Mouse (Mus musculus) embryonic stem cell, embryonic (primary cell): ENCODE measurements around the gene Nkd1.

Experiments
- CTCF ChIA-PET, 4 experiments: fragments of 300-600 bp in 2 of 4; fragments of 350-600 bp in 2 of 4; sonication (Branson Sonifier 250); formaldehyde crosslinking; loops; one replicate each; lab custom pipeline; 2022; ENCODE audit warnings: inconsistent platforms in 2 of 4; lab: Charles Lee
- POLR2A ChIA-PET, 4 experiments: fragments of 300-600 bp in 2 of 4; fragments of 350-600 bp in 2 of 4; sonication (Branson Sonifier 250); formaldehyde crosslinking; loops; one replicate each; lab custom pipeline; 2022; ENCODE audit warnings: antibody characterized with exemption in 4 of 4, inconsistent platforms in 1 of 4; lab: Charles Lee

Nkd1 gene

DNA sequence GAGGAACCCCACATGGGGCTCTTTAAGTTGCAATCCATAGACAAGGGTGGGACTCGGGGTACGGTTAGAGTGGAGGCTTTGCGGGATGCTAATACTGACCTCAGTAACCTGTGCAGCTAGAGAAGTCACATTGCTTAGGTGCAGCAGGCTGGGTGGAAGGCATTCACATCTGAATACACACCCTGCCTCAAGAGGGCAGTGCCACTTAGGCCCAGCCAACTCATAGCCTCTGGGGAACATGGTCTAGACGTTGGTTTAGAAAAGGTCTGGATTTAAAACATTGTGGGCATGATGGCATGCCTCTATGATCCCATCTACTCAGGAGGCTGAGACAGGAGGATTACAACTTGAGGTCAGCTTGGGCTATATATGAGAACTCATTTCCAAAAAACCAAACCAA lies 8.6 kb downstream of the Nkd1 start:
- ChIA-PET CTCF (no interaction called here), POLR2A (no interaction called here)

DNA sequence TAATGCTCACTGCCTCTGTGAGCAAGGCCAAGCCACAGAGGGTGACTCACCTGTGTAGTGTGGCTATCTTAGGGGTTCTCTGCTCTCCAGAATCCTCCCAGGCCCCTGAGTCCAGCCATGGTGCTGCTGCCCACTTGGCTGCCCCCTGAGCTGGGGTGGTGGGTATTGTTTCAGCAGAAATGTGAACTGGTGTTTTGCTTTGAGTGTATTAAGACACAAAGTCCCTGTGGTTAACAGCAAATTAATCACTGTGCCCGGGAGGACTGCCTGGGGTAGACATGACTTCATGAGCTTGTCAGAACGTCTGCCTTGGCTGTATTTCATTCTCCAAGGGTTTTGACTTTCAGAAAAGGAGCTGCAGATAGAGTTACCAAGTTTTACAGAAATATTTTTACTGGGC lies 15.9 kb downstream of the Nkd1 start:
- POLR2A ChIA-PET = interaction anchor here in 1 of 4 experiments (0.7 kb wide), 1 partner anchor 10 kb away, joined by 3 read pairs; no protein-coding TSS in a partner anchor
- CTCF ChIA-PET = no interaction called here

DNA sequence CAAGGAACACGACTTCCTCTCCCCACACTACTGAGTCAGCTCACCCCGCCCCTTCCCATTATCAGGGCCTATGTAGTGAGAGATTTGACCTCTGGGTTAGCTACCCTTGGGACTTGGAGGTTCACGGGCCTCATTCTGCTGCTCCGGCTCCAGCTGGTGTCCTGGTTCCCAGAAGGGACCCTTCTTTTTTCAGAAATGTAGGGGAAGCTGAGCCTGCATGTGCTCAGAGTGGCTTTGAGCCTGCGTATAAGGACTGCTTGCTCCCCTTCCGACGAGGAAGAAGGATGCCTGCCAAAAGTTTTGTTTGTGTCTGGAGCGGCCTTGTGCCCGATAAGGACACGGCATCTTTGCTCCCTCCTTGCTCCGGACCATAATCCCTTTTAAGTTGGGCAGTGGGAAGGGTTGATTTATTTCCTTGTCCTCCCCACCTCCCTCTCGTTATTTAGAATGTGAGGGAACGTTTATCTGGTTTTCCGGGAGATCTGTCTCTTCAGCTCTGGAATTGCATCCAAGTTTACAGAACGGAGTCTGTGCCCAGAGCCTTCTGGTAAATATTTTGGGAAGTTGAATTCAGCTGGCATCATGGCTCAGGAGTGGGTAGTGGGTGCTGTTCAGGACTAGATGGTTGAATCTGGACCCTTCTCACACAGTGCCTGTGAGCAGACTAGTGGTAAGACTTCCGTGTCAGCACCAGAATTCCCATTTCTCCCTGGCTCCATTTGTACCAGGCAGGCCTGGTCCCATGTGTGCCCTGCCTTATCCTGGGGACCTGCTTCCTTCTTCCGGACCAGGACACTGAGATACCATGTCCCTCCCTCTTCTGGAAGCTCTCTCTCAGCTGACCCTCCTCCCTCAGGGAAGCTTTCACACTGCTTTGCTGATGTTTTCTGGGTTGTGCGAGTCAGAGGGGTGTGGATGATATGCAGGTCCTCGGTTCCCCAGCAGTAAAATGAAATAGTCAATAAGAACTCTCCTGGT lies 17.1 kb downstream of the Nkd1 start:
- ChIA-PET POLR2A (interaction anchor here in 1 of 4 experiments (1.1 kb wide), 1 partner anchor 40 kb away, joined by 3 read pairs; no protein-coding TSS in a partner anchor), CTCF (no interaction called here)

DNA sequence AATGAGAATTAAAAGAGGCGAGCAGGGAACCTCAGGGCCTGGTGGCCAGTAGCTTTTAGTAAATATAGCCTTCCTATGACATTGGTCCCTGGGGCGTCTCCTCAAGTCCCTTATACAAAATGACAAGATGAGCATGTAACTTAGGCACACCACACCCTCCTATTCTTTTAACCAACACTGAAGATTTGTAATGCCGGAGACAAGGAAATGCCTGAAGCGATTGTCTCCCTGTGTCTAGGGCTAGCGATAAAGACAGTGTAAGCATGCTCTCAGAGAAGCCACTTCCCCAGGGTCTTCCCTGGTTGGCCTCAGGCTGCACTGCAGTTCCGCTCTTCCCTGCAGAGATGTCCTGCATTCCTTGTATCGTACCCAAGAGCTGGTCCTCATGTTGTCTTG lies 17.8 kb downstream of the Nkd1 start:
- CTCF ChIA-PET = no interaction called here
- POLR2A ChIA-PET = interaction anchor here in 1 of 4 experiments (1.1 kb wide), 1 partner anchor 40 kb away, joined by 3 read pairs; no protein-coding TSS in a partner anchor

DNA sequence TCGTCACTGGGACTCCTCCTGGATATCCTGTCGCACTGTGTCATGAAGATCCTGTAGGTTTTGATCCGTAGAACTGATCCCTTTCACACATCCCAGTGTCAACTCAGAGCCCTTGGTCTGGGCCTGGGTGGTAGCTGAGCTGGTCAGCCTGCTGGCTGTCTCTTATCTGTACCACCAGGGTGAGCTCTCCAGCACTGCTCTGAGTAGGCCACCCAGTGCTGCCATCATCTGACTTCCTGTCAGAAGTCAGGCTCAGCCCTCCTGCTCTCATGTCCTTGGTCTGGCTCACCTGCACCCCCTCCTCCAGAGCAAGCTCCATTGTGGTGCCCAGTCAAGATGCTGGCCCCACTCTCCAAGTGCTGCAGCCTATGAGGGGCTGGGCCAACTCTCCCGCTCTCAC lies 18.8 kb downstream of the Nkd1 start:
- ChIA-PET CTCF (interaction anchor here in 3 of 4 experiments (0.5 to 1.0 kb wide), 3 partner anchors 86 to 274 kb away, joined by 3 to 5 read pairs (median 3); no protein-coding TSS in a partner anchor), POLR2A (no interaction called here)

DNA sequence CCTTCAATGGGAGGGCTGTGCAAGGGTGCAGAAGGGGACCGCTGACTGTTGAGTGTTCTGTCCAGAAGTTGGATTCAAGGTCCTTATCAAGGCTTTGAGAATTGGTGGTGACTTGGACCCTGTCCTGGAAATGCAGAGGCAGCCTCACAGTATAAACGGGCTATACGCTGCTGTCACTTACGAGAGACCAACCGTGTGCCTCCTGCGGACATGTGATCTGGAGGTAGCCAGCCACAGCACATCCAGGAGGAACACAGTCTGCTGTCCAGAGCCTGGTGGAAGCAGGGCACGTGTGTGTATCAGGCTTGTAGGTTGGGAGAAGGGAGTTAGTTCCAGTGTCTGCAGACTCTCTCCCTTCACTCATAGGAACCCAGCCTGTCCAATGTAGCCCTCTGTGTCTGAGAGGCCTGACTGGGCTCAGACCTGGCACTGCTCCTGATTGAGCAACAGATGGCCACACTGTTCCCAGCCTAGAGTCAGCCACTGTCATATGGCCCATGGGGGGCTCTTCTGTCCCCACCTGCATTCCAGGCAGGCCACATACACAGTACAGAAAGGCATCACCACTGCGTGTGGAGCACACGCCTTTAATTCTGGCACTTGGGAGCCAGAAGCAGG lies 21.6 kb downstream of the Nkd1 start:
- ChIA-PET POLR2A (no interaction called here), CTCF (no interaction called here)

DNA sequence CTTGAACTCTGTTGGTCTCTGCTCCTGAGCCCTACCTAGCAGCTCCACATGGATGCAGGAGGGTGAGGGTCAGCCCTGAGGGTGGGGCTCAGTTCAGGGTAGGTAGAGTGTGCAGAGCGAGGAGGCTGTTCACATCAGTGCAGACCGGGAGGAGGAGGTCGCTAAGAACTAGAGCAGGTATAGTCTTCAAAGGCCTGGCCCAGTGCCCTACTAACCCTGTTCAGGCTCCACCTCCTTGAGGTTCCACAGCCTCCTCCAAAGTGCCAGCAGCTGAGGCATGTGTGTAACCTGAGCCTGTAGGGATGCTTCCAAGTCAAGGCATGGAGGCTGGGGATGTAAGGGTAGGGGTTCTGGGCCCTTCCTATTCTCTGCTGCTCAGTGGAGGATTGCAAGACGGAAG lies 23.5 kb downstream of the Nkd1 start:
- POLR2A ChIA-PET = no interaction called here
- CTCF ChIA-PET = interaction anchor here in 1 of 4 experiments (0.9 kb wide), 1 partner anchor 279 kb away, joined by 4 read pairs; no protein-coding TSS in a partner anchor

DNA sequence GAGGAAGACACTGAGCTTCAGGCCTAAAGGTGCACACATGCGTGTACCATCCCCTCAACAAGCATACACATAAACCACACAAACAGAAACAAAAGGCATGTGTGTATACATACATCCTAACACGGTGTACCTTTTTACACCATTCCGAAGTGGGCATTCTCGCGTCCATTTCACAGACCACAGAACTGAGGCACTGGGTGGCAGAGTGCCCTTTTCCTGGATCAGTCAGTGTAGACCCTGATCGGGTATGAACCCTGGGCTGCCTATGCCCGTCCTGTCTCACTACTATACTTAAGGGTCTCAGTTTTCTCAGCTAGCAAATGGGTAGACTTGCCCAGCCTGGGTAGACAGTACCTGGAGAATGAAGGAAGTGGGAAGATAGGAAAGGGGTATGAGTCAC lies 24.3 kb downstream of the Nkd1 start:
- ChIA-PET POLR2A (interaction anchor here in 1 of 4 experiments (0.5 kb wide), 1 partner anchor 1037 kb away, joined by 4 read pairs; no protein-coding TSS in a partner anchor), CTCF (interaction anchor here in 2 of 4 experiments (0.9 to 1.1 kb wide), 2 partner anchors 13 to 279 kb away, joined by 4 read pairs; no protein-coding TSS in a partner anchor)

DNA sequence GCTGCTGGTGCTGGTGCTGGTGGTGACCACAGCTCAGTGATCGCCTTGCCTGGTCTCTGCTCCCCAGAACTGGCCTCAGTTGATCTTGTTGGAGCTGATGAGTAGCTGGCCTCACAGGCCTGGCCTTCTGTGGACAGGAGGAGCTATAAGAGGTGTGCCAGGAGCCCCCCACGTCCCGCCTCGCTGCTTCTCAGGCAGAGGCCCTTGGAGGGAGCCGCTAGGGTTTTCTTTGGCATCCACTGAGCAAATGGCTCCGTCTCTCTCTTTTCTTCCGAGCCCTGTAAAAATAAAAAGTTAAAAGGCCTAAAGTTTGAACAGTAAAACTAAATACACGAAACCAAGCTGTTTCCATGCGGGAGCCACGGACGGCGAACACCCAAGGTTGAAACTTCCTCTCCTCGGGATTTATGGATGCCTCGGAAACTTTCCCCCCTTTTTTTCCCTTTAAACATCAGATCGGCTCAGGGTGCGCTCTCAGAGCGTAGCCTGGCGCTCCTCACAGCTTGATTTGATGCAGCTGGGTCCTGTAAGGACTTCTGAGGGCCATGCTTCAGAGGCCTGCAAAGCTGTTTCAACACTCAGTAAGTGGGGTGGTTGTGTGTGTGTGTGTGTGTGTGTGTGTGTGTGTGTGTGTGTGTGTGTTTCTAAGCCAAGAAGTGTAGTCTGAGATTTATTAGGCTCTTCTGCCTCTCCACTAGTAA lies 25.0 kb downstream of the Nkd1 start:
- ChIA-PET CTCF (interaction anchor here in 2 of 4 experiments (0.5 to 1.1 kb wide), 2 partner anchors 12 to 1007 kb away, joined by 4 to 12 read pairs; no protein-coding TSS in a partner anchor), POLR2A (interaction anchor here in 1 of 4 experiments (0.5 kb wide), 1 partner anchor 1036 kb away, joined by 4 read pairs; no protein-coding TSS in a partner anchor)

DNA sequence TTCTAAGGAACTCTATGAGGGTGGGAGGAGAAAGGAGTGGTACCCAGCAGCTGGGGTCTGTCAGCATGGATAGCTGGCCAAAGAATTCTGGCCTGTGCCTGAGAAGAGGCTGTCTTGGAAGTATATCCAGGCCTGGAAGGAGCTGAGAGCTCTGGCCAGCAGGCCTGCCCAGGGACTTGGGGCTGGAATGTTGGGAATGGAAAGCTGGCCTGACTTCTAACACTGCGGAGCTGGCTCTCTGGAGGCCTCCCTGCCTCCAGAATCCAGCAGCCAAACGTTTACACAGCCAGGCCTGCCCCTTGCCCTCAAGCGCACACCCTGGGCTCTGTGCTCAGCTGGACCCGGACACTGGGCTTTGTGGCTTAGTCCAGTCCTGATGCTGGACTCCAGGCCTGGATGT lies 34.5 kb downstream of the Nkd1 start:
- CTCF ChIA-PET = no interaction called here
- POLR2A ChIA-PET = interaction anchor here in 1 of 4 experiments (1.4 kb wide), 1 partner anchor 12 kb away, joined by 4 read pairs; no protein-coding TSS in a partner anchor

DNA sequence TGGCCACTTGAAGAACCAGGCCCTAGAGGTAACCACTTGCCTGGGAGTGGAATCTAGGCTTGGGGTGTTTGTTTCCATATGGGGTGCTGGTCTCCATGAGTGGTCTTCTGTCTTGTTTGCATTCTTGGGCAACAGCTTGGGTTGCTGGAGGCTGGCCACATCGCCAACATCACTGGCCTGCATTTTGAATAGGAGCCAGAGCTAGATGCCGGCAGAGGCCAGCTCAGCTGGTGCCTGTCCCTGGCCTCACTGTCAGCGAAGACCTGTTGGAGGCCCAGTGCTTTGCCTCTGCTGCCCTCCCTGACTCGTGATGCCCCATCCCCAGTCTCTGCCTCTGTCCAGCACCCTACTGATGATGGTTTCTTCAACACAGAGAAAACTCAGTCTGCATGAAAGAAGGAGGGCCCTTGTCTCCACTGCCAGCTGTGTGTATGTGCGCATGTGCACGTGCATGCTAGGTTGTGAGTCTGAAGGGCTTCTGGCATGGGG lies 38.9 kb downstream of the Nkd1 start:
- ChIA-PET POLR2A (no interaction called here), CTCF (no interaction called here)

DNA sequence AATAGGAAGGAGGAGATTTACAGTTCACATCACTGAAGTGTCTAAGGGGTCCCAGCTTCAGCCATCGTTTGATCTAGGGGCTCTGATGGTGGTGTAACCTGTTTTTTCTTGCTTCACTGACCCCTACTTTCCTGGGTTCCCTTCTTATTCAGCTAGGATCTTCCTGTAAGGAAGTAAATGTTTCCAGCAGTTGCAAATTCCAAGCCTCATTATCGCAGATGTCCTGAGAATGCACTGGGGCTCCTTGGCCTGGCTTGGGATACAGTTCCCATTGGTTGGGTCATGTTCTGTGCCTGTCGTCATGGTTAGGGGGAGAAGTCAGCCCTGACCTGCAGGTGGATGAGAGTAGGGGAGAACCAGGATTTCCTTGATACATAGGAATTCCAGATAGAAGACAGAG lies 40.2 kb downstream of the Nkd1 start:
- CTCF ChIA-PET = no interaction called here
- POLR2A ChIA-PET = no interaction called here

DNA sequence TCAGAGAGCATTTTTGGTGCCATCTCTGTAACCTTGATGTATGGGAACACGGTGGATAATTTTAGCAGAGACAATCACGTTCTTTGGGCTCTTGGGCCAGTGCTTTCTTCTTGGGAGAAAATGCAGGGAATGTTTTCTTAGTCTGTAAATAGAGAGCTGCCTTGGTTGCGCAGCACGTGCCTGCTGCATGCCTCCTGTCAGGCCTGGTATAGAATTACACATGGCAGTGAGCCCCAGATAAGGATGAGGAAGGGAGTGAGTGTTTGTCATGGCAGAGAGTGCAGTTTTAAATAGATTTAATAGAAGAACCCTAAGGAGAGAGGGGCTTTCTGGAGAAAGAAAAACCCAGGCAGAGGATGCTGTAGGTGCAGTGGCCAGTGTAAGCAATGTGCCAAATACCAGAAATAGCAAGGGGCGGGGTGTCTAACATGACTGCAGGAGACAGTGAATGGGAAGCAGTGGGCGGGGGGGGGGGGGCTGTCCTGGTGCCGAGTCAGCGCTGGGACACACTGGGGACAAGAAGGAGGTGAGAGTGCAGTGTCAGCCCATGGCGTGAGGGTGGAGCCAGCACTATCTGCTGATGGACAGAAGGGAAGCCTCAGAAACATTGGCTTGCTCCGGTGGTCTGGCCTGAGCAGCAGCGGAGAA lies 43.2 kb downstream of the Nkd1 start:
- ChIA-PET POLR2A (interaction anchor here in 1 of 4 experiments (0.7 kb wide), 1 partner anchor 186 kb away, joined by 3 read pairs; no protein-coding TSS in a partner anchor), CTCF (no interaction called here)

DNA sequence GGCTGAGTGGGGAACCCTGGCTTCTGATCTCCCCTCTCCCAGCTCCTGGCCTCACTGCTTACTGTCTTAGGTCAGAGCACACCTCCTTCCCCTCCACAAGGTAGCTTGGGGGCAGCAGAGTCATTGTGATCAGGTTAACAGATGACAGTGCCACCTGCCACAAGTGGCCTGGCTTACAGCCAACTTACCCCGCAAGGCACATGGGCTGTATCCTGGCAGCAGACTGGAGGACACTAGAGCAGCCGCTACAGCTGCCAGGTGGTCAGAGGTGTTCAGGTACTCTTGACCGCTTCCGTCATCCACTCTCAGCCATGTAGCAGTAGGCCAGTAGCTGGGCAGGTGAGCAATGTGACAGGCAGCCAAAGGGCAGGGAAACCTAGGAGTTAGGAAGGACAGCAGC lies 45.0 kb downstream of the Nkd1 start:
- CTCF ChIA-PET = no interaction called here
- POLR2A ChIA-PET = no interaction called here

DNA sequence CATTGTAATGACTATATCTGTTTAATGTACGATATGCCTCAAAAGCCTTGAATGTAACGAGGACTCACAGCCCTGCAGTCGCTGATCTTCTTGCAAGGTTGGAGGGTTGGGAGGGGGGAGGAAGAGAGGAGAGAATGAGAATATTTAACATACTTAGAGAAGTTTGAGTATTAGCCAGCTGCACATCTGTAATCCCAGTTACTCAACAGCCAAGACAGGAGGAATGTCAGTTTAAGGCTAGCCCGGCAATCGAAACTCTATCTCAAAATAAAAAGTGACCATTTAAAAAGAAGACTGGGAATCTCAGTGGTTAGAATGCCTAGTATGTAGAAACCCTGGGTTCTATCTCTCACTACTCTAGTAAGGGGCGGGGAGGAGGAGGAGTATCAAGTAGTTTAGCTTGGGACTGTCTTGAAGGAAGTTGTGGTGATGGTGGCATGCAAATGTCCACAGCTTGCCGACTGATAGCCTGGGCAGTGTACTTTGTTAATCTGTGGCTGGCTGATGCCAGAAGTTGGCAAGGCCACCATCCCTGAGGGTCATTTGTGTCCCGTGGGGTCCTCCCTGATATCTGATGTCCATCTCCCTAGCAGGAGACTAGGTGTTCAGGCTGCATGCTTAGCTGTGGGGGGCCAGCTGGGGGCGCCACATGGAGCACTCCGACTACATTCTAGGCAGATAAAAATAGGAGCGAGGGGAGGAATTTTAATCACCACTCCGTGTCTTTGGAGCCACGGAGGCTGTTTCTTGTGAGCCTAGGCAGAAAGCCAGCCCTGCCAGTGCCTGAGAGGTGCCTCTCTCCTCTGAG lies 46.4 kb downstream of the Nkd1 start:
- ChIA-PET POLR2A (no interaction called here), CTCF (interaction anchor here in 2 of 4 experiments (0.6 to 1.2 kb wide), 2 partner anchors 10 to 751 kb away, joined by 3 to 4 read pairs; no protein-coding TSS in a partner anchor)

DNA sequence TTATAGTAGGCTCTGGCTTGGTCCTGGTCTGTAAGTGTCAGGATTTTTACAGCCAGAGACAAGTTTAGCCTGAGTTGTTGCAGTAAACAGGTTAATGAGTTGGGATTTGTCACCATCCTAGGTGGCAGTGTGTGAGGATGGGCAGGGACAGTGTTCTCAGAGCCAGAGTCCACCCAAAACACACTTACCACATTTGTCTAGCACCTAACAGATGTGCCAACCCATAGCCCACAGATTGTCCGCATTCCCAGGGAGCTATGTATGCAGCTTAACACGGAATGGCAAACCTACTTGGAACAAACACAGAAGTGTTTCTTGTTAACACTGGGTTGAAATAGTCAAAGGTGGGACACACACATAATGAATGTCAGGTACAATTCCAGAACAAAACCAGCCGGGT lies 47.1 kb downstream of the Nkd1 start:
- ChIA-PET CTCF (interaction anchor here in 1 of 4 experiments (1.2 kb wide), 1 partner anchor 10 kb away, joined by 3 read pairs; no protein-coding TSS in a partner anchor), POLR2A (no interaction called here)

DNA sequence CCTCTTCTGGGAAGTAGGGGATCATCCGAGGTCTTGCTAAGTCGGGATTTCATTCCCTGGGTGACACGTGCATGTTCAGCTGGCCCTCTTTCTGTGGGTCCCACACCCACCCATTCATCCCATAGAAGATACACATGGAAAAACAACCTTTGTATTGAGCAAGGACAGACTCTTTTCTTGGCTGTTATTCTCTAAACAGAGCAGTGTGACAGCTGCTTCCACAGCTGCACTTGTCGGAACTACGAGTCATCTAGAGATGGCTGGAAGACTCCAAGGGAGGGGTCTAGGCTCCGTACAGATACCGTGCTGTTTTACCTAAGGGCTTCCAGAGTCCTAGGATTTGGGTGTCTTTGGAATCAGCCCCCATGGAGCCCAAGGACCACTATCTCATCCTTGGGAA lies 48.2 kb downstream of the Nkd1 start:
- CTCF ChIA-PET = no interaction called here
- POLR2A ChIA-PET = no interaction called here
